Mouse (Mus musculus) kidney, postnatal 4 days (tissue): ENCODE data around the gene Zkscan2.
A peak's percentile ranks its signal among the peaks of the same experiment; 100 is the strongest.

ENCODE experiments used
- DNase-seq, 2 experiments: peaks; one replicate each; pipeline ENCODE4 v3.0.0; 2021; ENCODE audit warnings: mixed read lengths in 2 of 2

Gene Zkscan2

DNA sequence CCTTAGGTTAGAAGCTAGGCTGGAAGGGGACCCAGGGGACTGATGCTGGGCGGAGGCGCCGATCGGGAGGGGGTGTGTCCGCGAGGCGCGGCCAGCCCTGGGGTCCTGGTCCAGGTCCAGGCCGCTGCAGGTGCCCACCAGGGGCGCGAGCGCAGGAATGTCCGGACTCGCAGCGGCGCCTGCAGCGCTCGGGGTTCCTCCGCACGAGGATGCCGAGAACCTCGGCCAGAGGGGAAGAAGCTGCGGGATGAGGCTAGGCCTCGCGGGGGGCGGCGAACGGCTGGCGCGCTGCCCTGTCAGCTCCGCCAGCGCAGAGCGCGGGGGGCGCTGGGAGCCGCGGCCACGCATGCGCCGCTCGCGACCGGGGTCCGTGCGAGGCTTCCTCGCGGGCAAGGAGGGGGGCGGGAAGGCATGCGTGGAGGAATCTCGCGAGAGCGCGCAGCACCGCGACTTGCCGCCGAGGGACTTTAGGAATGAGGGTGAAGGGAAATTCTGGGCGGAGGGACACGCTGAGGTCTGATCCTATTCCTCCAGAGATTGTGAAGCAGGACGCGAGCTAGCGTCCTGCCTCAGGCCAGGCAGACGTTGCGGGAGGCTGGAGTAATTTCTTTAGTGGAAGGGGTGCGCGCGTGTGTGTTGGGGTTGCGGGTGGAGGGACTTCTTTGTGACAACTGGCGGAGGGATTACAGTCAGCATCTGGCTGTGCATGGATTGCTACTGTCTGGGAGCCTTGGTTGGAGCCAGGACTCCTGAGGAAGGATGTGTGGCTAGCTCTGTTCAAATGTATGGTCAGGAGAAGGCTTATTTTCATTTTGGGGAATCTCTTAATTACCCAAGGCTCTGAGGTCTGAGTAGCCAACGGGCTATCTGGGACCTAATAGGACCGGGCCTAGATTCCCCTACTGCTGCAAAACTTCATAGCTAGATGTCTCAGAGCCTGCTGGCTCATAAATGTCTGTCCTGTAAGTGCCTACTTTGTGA is at the start of gene Zkscan2:
Gene Zkscan2 (minus strand): TSS at position 211 of the 981 bp plus-strand sequence.
- DNase-seq: peak; percentile 90 to 95

DNA sequence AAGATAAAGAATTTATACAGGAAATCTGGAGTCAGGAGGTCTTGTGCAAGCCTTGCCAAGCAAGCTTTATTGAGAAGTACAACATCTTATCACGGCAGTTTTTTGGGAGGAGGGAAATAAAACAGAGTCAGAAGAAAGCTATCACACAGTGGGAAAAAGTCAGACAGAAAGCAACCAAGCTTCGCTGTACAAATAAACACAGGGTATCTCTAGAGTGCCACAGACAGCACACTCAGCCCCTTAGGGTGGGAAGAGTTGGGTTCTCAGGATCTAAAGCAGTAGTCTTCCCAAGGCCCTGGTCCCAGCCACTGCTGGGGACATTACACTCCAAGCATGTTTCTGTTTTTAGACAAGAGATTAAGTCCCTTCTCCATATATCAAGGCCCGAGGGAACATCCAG is 28.9 kb upstream of the Zkscan2 start:
- DNase-seq: no peak

DNA sequence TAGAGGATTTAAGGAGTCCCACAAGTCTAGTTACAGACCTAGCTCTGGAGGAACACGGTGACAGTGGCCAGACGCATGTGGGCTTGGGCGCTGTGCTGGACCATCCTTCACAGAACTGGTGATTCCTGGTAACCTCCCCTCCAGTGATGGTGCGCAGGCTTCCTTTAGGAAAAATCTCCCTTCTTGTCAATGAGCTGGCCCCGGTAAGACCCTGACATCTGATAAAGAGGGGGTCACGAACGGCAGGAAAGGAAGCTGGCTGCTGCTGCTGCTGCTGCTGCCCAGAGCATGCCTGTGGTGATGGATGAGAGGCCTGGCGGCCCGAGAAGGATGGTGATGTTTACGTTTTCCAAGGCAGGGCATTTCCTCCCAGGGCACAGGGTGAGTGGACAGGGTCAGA is 25.5 kb upstream of the Zkscan2 start:
- DNase-seq: no peak

DNA sequence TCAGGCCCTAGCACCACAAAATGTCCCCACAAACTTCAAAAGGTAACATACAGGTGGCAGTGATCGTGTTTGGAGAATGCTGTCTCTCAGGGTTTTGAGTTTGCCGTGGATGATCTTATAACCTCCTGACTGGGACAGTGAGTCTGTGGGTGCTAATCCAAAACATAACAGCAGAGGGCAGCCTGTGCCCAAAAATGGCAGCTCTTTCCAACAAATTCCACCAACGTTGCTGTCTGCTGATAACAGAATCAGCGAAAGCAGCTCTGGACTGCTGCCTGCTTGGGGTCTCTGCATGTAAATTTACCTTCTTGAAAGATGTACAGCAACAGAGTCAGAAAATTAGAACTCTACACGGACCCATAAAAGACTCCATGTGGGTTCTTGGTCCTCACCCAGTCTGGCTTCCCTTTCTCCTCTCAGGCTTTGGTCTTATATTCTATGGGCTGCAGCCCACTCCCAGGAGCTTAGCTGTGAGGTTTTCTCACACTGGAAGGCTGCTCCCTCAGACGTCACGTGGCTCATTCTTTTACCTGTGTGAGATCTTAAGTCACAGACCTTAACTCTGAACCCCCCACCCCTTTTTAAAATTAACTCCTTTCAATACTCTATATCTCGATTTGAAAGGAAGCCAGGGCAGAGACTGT is 24.1 kb upstream of the Zkscan2 start:
- peak; percentile 85 to 86 for DNase-seq

DNA sequence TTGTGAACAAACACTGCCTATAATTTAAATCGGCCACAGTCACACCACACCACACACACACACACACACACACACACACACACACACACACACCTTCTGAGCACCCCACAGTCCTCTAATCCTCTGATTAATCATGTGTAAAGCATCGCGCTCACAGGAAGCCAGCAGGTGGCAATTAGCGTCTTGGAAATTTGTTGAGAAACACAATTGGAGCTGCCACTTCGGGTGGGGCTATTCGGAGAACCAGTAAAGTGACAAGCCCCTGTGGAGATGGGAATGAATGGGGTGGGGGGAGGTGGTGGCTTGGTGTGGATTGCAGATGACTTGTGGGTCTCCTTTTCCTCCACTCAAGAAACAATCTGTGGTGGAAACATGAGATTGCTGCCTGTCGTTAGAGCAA is 7.7 kb upstream of the Zkscan2 start:
- no peak for DNase-seq

DNA sequence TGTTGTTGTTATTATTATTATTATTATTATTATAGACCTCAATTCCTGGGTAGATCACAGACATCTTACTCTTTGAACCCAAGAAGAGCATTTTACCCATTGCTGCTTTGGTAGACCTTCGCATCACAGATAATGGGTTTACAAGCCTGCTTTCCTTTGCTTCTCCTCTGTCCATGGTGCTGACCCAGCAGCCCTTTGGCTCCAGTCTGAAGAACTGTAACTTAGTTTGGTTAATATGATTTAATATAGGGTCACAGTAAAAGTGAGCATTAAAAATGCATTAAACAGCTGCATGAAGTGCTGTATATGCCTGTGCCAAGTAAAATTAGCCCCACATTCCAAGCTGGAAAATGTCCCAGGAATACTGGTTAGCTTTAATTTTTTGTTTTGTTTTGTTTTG is 3.1 kb upstream of the Zkscan2 start:
- DNase-seq: peak; percentile 89

DNA sequence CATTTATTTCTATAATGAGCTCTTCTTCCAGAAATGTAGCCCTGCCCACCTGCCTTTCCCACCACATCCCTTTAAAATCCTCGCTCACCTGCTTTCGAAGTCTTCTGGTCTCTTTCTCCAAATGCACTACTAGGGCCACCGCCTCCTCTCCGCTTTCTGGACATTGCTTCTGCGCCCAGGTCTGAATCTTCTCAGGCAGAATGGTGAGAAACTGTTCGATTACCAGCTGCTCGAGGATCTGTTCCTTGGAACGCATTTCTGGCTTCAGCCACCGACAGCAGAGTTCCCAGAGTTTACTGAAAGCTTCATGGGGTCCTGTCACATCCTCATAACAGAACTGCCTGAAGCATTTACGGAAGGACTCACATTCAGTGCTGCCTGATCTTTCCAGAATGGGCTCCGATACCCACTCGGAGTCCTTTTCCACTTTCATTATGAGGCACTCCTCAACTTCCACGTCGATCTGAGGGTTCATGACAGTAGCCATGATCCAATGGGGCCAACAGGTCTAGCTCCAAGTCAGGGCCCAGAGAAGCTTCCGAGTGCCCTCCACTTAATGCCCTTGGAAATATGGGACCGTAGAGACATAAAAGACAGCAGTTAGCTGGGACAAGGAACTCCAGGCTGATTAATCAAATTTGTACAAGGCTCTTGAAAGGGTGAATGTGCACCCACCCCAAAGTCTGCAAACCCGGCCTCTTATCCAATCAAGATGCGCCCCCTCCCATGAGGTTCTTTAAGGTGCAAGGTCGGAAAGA is 589 bp downstream of the Zkscan2 start:
- DNase-seq: peak in 1 of 2 experiments; percentile 16

DNA sequence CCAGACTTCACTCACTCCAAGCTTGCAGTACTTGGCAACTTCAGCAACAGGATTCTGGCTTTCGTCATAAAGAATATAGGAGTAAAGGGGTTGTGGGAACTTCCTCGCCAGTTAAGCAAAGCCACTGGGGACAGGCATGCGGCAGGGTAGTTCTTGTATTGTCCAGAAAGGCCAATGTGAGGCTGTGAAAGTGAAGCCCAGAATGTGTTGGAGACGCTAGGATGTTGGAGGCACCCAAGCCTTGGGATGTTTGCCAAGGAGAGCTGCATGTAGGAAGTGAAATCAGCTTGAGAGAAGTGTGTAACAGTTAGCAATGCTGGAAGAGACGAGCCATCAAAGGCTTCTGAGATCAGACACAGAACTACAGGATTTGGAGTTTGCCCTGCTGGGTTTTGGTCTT is 12.5 kb downstream of the Zkscan2 start:
- DNase-seq: peak in 1 of 2 experiments; percentile 14

DNA sequence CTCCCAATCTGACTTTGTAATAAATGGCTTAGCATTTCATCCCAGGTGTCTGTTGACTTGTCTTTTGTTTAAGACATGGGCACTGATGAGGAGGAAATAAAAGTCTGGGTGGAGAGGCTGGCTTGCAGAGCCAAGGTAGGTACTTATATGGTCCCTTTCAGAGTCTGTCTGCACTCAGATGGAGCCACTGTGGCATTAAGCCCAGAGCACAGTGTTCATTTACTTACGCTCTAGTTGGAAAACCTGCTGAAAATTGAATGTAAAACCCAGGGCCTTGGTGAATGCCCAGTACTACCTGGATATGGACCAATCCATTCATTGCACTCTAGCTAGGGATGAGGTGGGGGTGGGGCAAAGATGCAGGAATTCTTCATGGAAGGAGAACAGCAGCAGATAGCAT is 32.3 kb downstream of the Zkscan2 start:
- DNase-seq: no peak

DNA sequence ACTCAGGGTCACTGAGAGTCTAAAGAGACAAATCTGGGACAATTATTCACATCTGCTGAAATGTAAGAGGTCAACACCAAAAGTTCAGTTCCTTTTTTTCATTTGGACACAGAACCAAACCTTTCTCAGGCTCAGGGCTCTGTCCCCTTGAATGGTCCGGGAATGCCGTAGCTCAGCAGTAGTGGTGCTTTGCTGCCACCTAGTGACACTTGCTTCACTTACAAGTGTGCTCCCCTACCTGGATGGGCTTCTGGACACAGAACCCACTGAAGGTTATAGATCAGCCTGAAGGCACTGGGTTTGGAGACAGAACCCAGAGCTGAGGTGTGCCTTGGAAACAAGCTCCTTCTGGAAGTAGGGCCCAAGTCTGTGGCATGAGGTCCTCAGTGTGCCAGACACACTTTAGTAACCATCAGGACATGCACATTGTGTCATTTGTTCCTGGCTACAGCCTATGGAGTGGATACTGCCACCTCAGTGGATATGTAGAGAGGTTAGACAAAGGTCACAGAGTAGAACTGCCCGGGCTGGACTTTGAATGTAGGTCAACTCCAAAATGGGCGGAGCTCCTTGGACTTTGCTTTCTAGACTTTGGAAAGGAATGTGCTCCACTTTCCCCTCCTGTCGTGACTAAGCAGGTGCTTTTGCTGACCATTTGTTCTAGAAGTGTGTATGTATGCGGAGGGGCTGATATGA is 34.4 kb downstream of the Zkscan2 start:
- DNase-seq: peak; percentile 84 to 85

DNA sequence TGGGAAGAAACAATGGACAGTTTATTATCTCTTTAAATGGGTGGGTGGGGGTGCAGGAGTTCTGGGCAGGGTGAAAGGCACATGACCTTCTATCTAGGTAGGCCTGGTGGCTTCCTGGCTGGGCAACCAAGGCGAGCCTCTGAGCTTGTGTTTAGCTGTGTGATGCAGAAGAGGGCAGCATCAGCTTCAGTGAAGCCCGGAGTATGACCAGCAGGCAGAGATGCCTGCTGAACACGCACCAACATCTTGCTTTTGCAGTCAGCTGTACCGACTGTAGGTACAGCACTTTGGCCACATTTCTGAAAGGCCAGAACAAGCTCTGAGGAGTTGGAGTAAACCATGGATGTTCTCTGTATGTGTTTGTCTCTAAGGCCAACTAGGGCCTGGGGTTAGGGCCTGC is 36.7 kb downstream of the Zkscan2 start:
- no peak for DNase-seq

DNA sequence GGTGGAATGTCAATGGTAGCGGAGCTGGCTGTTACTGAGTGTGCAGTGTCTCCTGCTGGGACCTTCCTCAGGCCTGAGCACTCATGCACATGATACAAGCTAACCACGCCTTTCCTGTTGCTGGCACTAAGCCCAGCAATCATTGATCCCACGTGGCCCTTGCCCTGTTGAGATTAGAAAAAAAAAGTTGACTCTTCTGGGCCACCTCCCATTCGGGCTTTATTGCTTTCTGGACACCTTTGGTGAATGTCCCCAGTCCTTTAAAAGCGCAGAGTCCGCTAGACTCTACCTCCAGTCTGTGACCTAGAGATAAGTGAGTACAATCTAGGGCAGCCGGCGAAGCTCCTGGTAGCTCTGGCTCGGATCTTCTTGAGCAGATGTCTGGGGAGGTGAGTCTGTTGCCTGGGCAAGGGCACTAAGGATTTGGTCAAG is 38.2 kb downstream of the Zkscan2 start, which contains the start of gene Aqp8:
Gene Aqp8 (plus strand): TSS at position 222 of the 432 bp plus-strand sequence.
- peak; percentile 58 to 68 for DNase-seq

DNA sequence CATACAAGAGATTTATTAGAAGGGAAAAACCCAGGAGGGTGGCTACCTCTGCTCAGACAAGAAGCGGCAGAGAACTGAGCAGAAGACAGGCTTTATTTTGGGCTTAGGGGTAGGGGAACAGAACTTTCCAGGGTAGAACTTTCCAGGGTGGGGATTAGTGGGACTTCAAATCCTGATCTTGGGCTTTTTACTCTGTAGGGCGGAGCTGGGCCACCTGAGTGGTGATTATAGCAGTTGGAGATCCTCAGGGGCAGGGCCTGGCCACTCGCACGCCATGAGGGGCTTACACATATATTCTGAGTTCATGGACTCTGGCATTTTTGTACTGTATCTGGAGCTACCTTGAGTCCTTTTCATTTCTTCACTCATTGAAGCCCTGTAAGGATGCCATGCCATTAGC is 38.9 kb downstream of the Zkscan2 start:
- DNase-seq: no peak

DNA sequence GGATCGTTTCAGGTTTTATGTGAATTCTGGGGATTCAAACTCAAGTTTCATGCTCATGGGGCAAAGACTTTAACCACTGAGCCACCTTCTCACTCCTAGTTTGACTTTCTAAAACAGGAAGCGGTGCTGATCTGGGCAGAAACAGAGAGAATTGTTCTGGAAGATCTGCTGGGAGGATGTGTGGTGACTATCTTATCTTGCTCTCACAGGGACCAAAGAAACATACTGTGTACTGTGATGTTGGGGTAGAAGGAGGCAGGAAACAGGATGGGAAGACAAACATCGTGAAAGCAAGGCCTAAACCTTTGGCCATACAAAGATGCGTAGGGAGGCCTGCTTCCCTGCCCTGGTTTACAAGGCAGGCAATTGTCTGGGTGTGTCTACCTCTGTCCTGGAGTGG is 41.0 kb downstream of the Zkscan2 start:
- no peak for DNase-seq

DNA sequence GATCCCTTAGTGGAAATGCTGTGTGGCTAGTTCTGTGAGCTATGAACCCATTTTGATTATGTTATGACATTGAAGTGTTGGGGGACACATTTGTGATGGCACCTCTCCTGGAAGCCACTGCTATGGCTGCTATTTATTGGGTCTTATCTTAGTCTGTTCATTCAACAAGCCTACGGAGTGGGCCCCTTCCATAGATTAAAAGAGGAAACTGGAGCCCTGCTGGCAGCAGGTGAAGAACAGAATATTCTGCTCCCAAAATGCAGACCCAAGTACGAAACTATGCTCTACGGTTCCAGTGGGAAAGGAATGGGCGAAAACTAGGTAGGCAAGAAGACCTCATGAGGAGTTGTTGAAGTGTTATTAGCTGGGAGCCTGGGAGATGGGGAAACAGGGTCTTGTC is 41.9 kb downstream of the Zkscan2 start:
- DNase-seq: no peak

DNA sequence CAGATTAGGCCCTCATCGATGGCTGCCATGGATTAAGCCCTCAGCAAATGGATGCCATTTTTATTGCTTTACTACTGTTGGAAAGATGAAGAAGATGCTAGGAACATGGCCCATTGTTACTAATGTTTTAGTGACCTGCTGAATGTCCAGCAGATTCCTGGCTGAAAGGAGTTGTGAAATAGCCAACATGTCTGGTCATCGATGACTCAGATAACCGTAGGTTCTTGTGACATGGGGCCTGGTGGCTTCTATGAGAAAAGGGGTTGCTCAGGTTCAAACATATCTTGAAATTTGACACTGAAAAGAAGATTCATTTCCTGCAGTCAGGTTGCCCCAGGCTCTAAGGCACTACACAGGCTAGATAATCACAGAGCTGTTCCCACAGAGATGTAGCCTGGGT is 45.2 kb downstream of the Zkscan2 start:
- DNase-seq: no peak

DNA sequence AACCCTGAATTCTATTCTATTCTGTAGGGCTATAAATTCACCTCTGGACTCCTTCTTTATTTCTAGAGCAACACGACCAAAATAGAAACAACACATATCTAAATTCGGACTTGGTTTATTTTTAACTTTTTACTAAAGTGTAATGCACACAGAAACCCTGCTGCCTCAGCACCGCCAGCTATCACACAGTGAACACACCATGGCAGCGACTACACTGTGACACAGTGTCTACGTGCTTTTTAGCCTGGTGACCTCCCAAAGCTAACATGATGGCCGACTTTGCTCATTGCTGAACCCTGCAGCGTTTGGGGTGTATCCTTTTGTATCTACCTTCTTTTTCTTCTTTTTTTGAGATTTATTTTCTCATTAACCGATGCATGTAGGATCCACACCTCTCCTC is 47.2 kb downstream of the Zkscan2 start:
- DNase-seq: no peak

DNA sequence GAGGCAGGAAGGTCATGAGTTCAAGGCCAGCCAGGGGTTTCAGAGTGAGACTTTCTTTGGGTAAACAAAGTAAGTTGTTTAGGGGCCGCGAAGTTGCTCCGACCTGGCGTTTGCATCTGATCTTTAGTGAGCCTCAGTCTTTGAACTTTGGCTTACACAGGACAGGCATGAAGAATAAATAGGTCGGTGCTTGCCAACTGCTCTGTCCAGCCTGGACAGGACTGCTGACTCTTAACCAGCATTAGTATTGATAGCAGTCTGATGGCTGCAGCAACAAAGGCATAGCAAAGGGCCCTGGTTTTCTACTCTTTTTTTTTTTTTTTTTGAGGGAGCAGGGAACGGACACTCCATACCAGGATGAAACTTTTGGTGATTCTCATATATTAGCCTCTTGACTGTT is 47.7 kb downstream of the Zkscan2 start:
- no peak for DNase-seq

DNA sequence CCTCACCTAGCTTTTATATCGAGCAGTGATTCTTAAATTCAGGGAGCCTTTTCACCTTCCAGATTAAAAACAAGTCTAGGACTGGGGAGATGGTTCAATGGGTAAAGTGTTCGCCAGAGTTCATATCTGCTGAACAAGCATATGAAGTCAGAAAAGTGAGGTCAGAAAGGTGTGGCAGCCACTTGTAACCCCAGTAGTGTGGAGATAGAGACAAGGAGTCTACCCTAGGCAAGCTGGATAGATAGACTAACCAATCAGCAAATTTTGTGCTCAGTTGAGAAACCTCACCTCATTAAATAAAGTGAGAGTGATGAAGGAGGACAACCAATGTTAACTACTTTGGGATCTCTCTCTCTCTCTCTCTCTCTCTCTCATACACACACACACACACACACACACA is 49.7 kb downstream of the Zkscan2 start:
- DNase-seq: no peak

DNA sequence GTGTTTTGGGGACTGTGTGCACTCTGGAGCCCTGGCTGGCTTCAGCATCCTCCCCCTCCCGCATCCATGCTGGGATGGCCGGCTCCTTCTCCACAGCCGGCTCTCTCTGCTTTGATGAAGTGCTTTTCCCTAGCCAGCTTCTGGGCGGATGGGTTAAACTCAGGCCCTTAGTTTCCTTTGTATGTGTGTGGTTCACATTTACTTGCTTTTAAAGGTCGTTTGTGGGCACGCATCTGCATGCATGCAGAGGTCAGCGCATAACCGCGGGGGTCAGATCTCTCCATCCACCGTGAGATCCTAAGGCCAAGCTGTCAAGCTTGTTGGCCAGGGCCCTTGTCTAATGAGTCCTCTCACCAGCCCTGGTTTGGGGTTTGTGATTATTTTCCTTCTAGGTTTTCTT is 50.6 kb downstream of the Zkscan2 start:
- DNase-seq: no peak

DNA sequence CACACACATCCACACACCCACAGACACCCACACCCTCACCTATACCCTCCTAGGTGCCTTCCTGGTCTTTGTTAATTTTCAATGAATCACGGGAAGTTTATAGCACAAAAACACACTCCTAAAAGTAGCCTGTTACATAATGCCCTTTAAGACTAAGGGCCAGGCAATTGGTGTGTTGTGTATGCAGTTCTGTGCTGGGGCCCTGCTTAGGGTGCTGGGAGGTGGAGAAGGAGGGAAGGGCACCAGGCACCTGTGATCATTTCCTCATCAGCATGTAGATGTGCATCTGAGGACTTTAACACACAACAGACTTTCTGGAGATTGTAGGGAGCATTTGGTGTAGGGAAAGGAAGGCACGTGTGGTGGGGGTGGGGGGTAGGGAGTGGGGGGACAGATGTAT is 51.5 kb downstream of the Zkscan2 start:
- no peak for DNase-seq

DNA sequence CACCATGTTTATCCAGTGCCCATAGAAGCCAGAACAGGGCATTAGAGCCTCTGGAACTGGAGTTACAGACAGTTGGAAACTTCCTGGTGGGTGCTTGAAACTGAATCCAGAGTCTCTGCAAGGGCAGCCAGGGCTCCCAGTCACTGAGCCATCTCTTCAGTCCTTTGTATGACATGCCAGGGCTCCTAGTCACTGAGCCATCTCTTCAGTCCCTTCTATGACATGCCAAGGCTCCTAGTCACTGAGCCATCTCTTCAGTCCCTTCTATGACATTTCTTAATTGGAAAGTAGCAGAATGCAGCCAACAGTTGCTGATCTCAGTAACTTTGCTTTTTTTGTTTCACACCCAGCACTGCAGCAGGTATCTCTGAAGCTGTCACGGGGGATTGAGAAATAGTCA is 58.2 kb downstream of the Zkscan2 start:
- DNase-seq: no peak

DNA sequence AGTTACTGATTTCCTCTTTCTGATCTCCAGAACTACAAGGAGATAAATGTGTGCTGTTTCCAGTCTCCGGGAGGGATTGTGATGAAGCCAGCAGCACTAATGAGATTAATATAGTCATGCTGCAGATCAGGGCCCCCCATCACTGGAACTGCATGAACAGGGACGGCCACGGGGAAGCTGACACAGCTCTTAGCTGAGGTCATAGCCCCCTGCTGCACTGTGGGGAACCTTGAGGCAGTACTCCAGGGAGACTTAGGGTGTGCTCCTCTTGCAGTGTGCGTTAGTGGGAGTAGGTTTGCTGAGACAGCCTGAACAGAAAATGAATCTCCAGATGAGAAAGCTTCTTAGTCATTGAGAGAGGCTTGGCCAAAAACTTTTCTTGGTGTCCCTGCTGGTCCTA is 69.0 kb downstream of the Zkscan2 start:
- no peak for DNase-seq
